Mouse (Mus musculus) liver, adult 2 months (tissue): ENCODE data around the gene Runx2.

Source experiments
- CTCF ChIP-seq: fragments of 200-500 bp; IDR thresholded peaks from 2 replicates; pipeline ENCODE4 v1.5.1; 2011; ENCODE audit warnings: low read depth, low read length, control low read depth
- POLR2A ChIP-seq: fragments of 200-500 bp; IDR thresholded peaks from 2 replicates; pipeline ENCODE4 v1.6.1; 2011; ENCODE audit warnings: low read length, control low read depth; ENCODE audit not compliant: insufficient read depth; ENCODE audit errors: extremely low read depth

DNA sequence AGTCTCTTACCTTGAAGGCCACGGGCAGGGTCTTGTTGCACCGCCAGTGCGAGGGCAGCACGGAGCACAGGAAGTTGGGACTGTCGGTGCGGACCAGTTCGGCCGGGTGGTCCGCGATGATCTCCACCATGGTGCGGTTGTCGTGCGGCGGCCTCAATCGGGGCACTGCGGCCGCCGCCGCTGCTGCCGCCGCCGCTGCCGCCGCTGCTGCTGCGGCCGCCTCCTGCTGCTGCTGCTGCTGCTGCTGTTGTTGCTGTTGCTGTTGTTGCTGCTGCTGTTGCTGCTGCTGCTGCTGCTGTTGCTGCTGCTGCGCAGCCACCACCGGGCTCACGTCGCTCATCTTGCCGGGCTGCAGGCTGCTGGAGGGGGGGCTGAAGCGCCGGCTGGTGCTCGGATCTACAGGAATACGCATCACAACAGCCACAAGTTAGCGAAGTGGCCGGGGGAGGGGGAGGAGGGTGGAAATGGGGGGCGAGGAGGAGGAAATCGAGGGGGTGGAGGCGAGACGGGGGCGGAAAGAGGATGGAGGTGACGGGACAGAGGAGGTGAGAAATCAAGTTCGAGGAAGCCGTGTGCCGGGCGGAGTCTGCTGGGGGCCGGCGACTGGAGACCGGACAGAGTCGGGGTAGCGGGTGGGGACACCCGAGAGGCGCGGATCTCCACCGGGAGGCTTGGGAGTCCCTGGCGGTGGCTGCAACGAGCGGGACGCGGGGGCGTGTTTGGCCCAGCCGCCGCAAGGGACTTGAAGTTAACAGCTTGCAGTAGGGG, 79.2 kb downstream of the Runx2 start:
- TF ChIP-seq CTCF (no peak), POLR2A (no peak)
